Mouse (Mus musculus): ENCODE measurements at regions not wholly inside any gene's neighbourhood (a gene's known extent, or its start where the extent isn't known, plus 50 kb on each side); places are given as distances from the start of the nearest gene placed in this dataset.

DNA sequence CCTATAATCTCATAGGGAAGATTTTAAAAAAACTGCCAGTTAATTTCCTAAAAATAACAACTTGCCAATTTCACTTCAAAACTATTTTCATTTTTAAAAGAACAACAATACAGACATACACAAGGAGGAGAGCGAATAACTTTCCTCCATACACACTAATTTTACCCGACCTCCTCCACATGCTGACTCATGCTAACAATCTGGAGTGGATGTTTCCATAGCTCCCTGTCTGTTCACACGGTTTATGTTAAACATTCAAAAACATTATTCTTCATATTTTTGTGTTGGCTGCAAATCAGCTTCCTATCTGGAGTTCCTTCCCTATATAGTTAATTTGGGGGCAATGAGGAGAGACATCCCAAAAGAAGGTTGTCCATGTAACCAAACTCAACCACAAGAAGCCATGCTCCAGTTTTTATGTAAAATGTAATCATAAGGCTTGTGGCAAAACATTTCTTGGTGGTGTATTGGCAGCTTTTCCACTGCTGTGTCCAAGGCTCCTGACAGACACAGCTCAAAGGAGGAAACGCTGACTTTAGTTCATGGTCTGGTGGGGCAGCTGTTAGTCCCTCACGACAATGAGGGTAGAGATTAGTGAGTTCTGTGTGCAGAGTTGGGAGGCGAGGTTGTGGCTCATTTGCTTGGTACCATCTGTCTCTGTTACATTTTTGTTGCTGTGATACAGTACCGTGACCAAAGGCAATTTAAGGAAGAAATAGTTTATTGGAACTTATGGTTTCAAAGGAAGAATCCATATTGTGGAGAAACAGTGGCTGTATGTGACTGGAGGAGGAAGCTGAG lies 203.1 kb upstream of the Tmc3 start:
- TF ChIP-seq CTCF (IDR thresholded peaks at IDR 0.05 in 2 of 3, conservative IDR thresholded peaks at IDR 0.05 in 1 of 3; ENCODE audit: control insufficient read depth in 1 of 3, insufficient read depth in 1 of 3, low read depth in 2 of 3, low read length in 3 of 3, poor library complexity in 1 of 3, severe bottlenecking in 1 of 3) (no peak), EP300 (IDR thresholded peaks at IDR 0.05; ENCODE audit: low read depth in 1 of 2, low read length in 2 of 2) (no peak), ZC3H11A (IDR thresholded peaks at IDR 0.05; ENCODE audit: low read depth, low read length) (no peak)
